Mouse (Mus musculus): Measurements from ENCODE around the gene Gsn.

DNA sequence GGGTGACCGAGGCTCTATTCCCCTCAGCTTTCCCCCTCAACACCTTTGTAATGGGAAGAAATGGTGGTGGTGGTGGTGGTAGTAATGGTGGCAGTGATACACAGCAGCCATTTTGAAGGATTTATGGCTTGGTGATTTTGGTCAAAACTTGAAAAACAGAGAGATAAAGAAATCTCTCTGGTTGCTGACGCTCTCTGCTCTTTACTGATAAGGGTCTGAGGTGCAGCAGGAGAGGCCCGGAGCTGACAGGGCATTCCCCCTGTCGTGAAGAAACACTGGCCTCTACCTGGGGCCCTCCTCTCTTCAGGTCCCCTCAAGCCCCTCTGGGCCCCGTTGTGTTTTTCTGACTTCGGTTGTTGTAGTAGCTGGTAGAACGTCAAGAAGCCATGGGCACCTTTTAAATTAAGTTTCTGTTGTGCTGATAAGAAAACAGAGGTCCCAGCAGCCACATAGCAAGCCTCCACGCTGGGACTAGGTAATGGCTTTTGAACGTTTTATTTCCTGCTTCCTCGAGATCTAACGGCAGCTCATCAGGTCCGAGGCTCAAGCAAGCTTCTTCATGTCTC is 42.8 kb upstream of the Gsn start:
- TF ChIP-seq CTCF (IDR thresholded peaks at IDR 0.05; ENCODE audit: low read depth) (no peak), EP300 (IDR thresholded peaks at IDR 0.05; ENCODE audit: low read depth) (no peak)

All from heart, postnatal 0 days (tissue).